Mouse (Mus musculus) embryonic facial prominence, embryonic 14.5 days (tissue): ENCODE measurements at regions not wholly inside any gene's neighbourhood (a gene's known extent, or its start where the extent isn't known, plus 50 kb on each side); places are given as distances from the start of the nearest gene placed in this dataset.

Experiments
- ATAC-seq: fragments of 200-750 bp; cut with Nextera tagmentation; 2 replicates; pipeline ENCODE4 v1.8.0; 2017; ENCODE audit warnings: low read depth, moderate number of reproducible peaks, moderate TSS enrichment
- DNase-seq: peaks from one replicate; pipeline ENCODE4 v3.0.0-alpha.2; 2015; ENCODE audit warnings: low spot score
- H3K27ac ChIP-seq: fragments of 300-500 bp; sonication (generic); replicated peaks from 2 replicates; pipeline ENCODE4 v1.5.1; 2014; ENCODE audit warnings: low read depth, mild to moderate bottlenecking, low read length, moderate library complexity
- H3K27me3 ChIP-seq: fragments of 300-500 bp; sonication (generic); replicated peaks from 2 replicates; pipeline ENCODE4 v1.6.1; 2014; ENCODE audit warnings: low read length; ENCODE audit not compliant: control insufficient read depth, insufficient read depth
- H3K36me3 ChIP-seq: fragments of 300-500 bp; sonication (generic); 2 replicates; pipeline ENCODE4 v1.6.1; 2014; ENCODE audit warnings: low read length, mixed read lengths; ENCODE audit not compliant: control insufficient read depth, insufficient read depth
- H3K4me1 ChIP-seq: fragments of 300-500 bp; sonication (generic); 2 replicates; pipeline ENCODE4 v1.6.1; 2014; ENCODE audit warnings: antibody characterized with exemption, low read length; ENCODE audit not compliant: control insufficient read depth, insufficient read depth
- H3K4me2 ChIP-seq: fragments of 300-500 bp; sonication (generic); 2 replicates; pipeline ENCODE4 v1.6.1; 2014; ENCODE audit warnings: low read depth, mild to moderate bottlenecking, low read length, moderate library complexity, mixed read lengths
- H3K4me3 ChIP-seq: fragments of 300-500 bp; sonication (generic); 2 replicates; pipeline ENCODE4 v1.5.1; 2014; ENCODE audit warnings: low read depth, mild to moderate bottlenecking, low read length
- H3K9ac ChIP-seq: fragments of 300-500 bp; sonication (generic); 2 replicates; pipeline ENCODE4 v1.6.1; 2014; ENCODE audit warnings: low read depth, mild to moderate bottlenecking, low read length, moderate library complexity, mixed read lengths
- H3K9me3 ChIP-seq: fragments of 300-500 bp; sonication (generic); 2 replicates; pipeline ENCODE4 v1.6.1; 2016; ENCODE audit warnings: low read length; ENCODE audit not compliant: control insufficient read depth
- WGBS: fragments of 180-500 bp; shearing (Covaris S2); extraction: QIAGEN DNeasy Blood & Tissue Kit; methylation state at CpG from one replicate; pipeline ENCODE4 v1.1.7; 2014; 5-methylcytosine and 5-hydroxymethylcytosine counted together

- H3K9ac ChIP-seq = no peak overlapping the region
- 49% methylated on average over 4 of the region's 4 CpGs for WGBS
- peak; percentile 56 for DNase-seq
- H3K27ac ChIP-seq = peak overlapping the region; percentile 64
- no peaks in the 10 kb centered on the region for H3K27me3 ChIP-seq
- no peaks in the 10 kb centered on the region for H3K36me3 ChIP-seq
- H3K4me3 ChIP-seq = no peak overlapping the region
- H3K4me1 ChIP-seq = peaks cover 42% of the 10 kb centered on the region
- no peaks in the 10 kb centered on the region for H3K9me3 ChIP-seq
- no peak overlapping the region for H3K4me2 ChIP-seq
- ATAC-seq = no peak
Observed at GRCm38 (mm10) chr12:109516961-109517360, 64.3 kb downstream of the Dlk1 start.

- peak; percentile 73 for ATAC-seq
Observed at GRCm38 (mm10) chr12:109514292-109514818, 61.7 kb downstream of the Dlk1 start.

More at GRCm38 (mm10) chr12:109514292-109514818, 61.7 kb downstream of the Dlk1 start:
- Histone ChIP-seq H3K27me3 (no peaks in the 10 kb centered on the region), H3K4me2 (no peak overlapping the region), H3K27ac (peak overlapping the region; percentile 57), H3K9ac (no peak overlapping the region), H3K36me3 (no peaks in the 10 kb centered on the region), H3K4me1 (peaks cover 48% of the 10 kb centered on the region), H3K4me3 (no peak overlapping the region), H3K9me3 (no peaks in the 10 kb centered on the region)
- peak; percentile 80 for DNase-seq
- 54% methylated on average over 9 of the region's 9 CpGs for WGBS
